Mouse (Mus musculus) spleen, adult 2 months (tissue): ENCODE measurements around the gene Jade2.

Source experiments
- CTCF ChIP-seq: fragments of 200-500 bp; IDR thresholded peaks from 2 replicates; pipeline ENCODE4 v1.5.1; 2011; ENCODE audit warnings: mild to moderate bottlenecking, inconsistent platforms; ENCODE audit not compliant: insufficient read depth, insufficient read length, insufficient replicate concordance; ENCODE audit errors: extremely low read depth
- POLR2A ChIP-seq: fragments of 200-500 bp; IDR thresholded peaks from 2 replicates; pipeline ENCODE4 v1.6.1; 2011; ENCODE audit warnings: low read depth, low read length, inconsistent platforms

DNA sequence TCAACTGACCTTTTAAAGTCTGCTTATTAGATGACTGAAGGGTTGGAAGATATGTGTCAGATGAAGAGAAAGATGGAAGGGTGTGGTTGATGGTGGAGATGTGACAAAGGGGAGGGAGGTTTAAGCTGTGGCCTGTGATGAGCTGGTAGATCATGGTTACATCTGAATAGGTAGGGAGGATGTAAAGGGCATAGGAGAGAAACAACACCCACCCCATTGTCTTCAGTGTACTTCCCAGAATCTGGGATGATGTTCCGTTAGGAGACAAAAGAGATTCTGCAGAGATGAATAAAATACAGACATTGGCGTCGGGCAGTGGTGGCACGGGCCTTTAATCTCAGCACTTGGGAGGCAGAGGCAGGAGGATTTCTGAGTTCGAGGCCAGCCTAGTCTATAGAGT, 15.7 kb upstream of the Jade2 start:
- TF ChIP-seq CTCF (no peak), POLR2A (no peak)
